Mouse (Mus musculus) sigmoid colon, adult 10 weeks (tissue): ENCODE results near the gene Tgm4. TPM values are rescaled to one million over a fixed set of nuclear protein-coding genes. Genes with fewer than 3 reads are reported as not detected.

Experiments
- polyA plus RNA-seq: library from polyadenylated mRNA; stranded (reverse); fragments of 350-450 nt; fragmentation: Illumina TruSeq; extraction: RNeasy Lipid Tissue Mini Kit (QIAGEN cat#74804); gene quantifications from one replicate; pipeline ENCODE4 v1.2.3, GENCODE M21; 2014; ENCODE audit warnings: low read depth, low replicate concordance

Tgm4 gene
- not detected for polyA plus RNA-seq

DNA sequence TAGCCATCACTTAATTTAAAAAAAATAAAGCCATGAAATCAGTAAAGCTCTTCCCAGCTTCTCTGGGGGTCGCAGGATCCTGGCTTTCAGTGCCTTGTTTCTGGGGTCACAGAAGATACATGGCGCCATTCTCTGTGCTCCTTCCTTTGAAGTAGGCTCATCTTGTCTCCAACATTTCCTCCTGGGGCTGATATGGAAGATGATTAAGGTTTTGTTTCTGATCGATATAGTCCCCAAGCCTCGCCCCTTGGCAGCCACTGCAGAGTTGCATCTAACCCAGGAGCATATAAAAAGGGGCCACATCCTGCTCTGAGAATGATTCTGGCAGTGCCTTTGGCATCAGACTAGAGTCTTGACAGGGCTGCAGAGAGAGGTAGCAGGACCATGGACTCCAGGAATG lies at the start of gene Tgm4:
Gene Tgm4, plus strand, starts transcription at position 301 of the 400 bp plus-strand sequence.

DNA sequence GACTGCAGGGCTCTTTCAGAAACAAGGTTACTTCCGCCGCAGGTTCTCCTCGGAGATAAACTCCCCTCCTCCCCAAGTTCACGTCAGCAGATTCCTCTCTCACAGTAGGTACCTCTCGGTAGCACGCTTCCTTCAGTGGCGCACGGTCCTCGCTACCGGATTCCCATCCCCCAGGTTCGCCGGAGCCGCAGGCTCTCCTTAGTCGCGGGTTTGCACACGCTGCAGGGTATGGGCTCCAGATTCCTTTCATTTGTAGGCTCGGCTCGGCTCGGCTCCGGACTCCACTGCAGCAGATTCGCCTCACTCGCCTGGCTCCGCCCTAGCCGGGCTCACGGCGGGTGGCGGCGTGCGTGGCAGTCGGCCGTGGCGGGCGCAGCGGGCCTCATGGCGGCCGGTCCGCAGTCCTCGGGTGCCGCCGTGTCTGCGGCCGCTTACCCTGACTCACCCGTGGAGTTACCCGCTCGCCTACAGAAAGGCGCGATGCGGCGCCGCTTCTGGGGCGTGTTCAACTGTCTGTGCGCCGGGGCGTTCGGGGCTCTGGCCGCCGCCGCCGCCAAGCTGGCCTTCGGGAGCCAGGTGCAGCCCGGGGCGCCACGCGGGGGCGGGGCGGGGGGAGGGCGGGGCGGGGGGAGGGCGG lies 13.4 kb upstream of the Tgm4 start, which contains the start of gene Tmem42:
Gene Tmem42, plus strand, starts transcription at position 332 of the 637 bp plus-strand sequence.

DNA sequence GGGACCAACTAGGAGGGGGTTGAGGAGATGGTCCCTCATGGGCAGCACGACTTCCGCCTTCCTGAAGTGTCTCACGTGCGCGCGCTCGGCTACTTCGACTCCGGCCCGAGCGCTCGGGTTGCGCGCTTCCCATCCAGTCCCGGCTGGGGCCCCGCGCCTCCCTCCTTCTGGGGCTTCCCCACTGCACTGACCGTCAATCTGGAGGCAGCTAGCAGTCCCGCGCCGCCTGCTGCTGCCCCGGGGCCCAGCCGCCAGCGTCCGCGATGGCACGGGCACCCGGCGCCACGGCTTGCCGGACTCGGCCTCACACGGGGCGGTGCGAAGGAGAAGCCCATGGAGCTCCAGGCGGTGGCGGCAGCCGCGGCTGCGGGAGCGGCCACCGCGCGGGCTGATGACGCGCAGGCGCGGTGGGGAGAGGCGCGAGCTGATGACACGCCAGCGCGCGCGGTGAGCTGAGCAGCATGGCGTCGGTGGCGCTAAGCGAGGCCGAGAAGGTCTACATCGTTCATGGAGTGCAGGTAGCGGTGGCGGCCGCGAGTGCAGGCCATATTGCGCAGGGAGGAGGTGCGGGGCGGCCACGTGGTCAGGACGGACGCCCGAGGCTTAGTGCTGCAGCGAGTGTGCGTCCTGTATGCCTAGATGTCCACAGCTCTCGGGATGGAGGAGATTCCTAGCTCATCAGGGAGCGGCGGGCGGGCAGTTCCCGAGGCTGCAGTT lies 78.4 kb downstream of the Tgm4 start, which contains the start of the genes Zdhhc3 and Exosc7:
Gene Zdhhc3, minus strand, starts transcription at position 401 of the 717 bp plus-strand sequence.
Gene Exosc7, plus strand, starts transcription at position 411 of the 717 bp plus-strand sequence.

Other genes with a start within 250 kb of the Tgm4 start
- 17.8 TPM for gene Tcaim, start 229.2 kb upstream of the Tgm4 start, polyA plus RNA-seq
- not detected for gene Gm35549, start 190.7 kb upstream of the Tgm4 start, polyA plus RNA-seq
- gene Zfp445, start 168.7 kb upstream of the Tgm4 start, polyA plus RNA-seq, result 161 TPM
- gene Zkscan7, start 149.0 kb upstream of the Tgm4 start, polyA plus RNA-seq, result 40.1 TPM
- gene Zfp105, start 111.7 kb upstream of the Tgm4 start, polyA plus RNA-seq, result 3.2 TPM
- 105 TPM for gene 1110059G10Rik, start 83.7 kb upstream of the Tgm4 start, polyA plus RNA-seq
- 29.9 TPM for gene Kif15, start 83.7 kb upstream of the Tgm4 start, polyA plus RNA-seq
- gene Tmem42, start 13.4 kb upstream of the Tgm4 start, polyA plus RNA-seq, result 10.6 TPM
- 42.0 TPM for gene Zdhhc3, start 78.5 kb downstream of the Tgm4 start, polyA plus RNA-seq
- gene Exosc7, start 78.5 kb downstream of the Tgm4 start, polyA plus RNA-seq, result 19.9 TPM
- not detected for gene Clec3b, start 116.2 kb downstream of the Tgm4 start, polyA plus RNA-seq
- 66.9 TPM for gene Cdcp1, start 181.3 kb downstream of the Tgm4 start, polyA plus RNA-seq
- 8.1 TPM for gene Tmem158, start 226.0 kb downstream of the Tgm4 start, polyA plus RNA-seq